Mouse (Mus musculus): ENCODE results near the gene Pabpc4.

Pabpc4 gene

DNA sequence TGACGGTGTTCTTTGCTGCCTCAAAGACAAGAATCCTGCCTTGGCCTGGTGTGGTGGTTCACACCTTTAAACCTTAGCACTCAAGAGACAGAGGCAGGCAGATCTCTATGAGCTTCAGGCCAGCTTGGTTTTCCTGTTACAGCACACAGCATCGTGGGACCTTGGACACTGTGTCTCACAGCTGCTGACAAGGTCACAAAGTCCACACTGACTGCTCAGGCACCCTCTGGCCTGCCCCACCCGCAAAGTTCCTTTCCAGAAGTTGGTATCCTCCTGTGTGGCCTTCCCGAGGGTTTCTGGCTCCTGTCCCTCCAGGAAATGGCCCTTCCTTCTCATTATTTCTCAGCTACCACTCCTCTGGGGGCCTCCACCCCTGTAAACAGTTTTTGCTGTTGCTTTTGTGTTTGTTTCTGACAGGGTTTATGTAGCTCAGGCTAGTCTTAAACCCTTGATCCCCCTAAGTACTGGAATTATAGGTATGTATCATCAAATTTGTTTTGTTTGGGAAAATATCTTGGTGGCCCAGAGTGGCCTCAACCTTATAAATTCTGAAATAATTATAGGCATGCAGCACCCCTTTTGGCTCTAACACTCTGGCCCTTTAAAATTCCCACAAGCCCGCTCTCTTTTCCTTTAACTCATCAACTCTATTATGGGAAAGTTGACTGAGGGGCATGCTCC is at the start of gene Pabpc4:
Gene Pabpc4, plus strand, starts transcription at position 631 of the 681 bp plus-strand sequence.
- DNase-seq (ENCODE audit: low read depth, low spot score): no peak

GRCm38 (mm10) chr4:123213975-123214374 is 48.2 kb upstream of the Pabpc4 start:
- no peak for DNase-seq (ENCODE audit: low read depth, low spot score)

DNA sequence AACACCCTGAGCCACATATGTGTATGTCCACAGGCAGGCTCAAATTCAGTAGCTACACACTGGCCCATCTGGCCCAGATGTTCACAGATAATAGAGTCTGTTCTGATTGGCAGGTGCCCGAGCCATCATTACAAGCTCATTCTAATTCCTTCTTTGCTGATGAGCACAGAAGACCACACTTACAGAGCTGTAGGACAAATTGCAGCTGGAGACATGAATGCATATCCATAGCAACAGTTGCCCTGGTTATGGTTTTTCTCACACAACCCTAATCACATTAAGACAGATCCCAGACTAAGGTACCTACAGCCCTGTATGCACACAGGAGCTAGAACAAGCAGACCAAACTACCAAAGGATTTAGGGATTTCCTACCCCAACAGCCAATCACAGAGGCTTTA is 46.8 kb upstream of the Pabpc4 start:
- DNase-seq (ENCODE audit: low read depth, low spot score): no peak

DNA sequence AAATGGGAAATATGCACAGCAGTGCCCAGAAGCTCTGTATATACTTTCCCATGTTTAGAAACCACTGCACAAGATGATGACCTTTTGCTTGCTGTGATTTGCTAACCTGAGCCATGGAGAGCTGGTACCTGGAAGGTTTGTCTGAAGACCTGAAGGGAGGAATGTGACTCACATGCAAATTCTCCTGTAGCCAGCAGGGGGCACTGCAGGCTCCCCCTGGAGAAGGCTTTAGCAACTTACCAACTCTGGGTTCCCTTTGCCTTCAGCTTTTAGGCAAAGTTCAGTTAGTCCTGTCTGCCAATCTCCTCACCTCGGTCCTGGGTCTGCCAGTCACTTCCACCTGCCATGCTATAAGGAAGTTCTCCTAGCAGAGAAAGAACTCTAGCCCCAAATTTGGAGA is 45.4 kb upstream of the Pabpc4 start:
- no peak for DNase-seq (ENCODE audit: low read depth, low spot score)

GRCm38 (mm10) chr4:123219720-123220357 is 42.3 kb upstream of the Pabpc4 start:
- DNase-seq (ENCODE audit: low read depth, low spot score): no peak

DNA sequence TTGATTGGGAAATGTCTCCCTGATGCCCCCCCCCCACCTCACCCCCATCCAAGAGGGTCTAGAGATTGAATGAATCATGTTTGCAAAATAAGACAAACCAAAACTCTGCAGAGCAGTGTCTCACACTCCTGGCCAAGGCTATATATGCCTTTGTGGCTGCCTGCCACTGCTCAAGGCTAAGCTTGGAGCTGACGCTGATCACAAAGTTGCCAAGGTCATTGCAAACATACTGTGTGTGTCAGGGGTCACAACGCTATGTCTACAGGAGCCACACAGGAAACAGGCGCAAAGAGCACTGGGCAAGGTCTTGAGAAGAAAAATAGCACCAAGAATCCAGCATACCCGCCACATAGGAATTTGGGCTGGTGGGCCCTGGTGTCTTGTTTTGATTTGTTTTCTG is 41.5 kb upstream of the Pabpc4 start:
- DNase-seq (ENCODE audit: low read depth, low spot score): no peak

GRCm38 (mm10) chr4:123223309-123223708 is 38.8 kb upstream of the Pabpc4 start:
- no peak for DNase-seq (ENCODE audit: low read depth, low spot score)

DNA sequence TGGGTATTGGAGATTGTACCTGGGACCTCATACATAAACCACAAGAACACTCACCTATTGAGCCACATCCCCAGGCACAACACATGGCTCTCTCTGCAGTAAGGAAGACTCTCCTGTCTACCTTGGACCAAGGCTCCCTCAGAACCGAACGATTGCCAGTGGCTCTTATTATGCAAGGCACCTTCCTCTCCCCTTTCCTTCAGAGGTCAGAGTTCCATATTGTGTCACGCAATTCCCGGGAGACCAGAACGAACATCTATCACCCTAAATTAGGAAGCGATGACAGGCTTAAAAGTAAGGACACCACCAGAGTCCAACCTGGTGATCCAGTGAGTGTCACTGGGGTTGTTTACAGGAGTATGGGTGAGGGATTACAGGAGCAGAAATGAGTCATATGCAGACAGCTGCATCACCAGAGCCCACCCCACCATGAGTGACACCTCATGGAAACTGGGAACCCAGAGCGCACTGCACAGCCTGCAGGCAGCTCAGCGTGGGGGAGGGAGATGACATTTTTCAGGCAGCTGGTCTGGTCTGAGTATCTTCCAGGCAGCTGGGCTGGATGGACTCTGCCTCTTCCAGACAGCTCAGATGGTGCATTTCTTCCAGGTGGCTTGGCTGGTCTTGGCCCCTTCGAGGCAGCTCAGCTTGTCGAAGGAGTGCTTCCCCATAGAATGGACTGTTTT is 36.3 kb upstream of the Pabpc4 start:
- DNase-seq (ENCODE audit: low read depth, low spot score): no peak

GRCm38 (mm10) chr4:123227707-123228106 is 34.4 kb upstream of the Pabpc4 start:
- DNase-seq (ENCODE audit: low read depth, low spot score): no peak

- no peak for DNase-seq (ENCODE audit: low read depth, low spot score)
Measured at GRCm38 (mm10) chr4:123228270-123228669, 33.9 kb upstream of the Pabpc4 start.

DNA sequence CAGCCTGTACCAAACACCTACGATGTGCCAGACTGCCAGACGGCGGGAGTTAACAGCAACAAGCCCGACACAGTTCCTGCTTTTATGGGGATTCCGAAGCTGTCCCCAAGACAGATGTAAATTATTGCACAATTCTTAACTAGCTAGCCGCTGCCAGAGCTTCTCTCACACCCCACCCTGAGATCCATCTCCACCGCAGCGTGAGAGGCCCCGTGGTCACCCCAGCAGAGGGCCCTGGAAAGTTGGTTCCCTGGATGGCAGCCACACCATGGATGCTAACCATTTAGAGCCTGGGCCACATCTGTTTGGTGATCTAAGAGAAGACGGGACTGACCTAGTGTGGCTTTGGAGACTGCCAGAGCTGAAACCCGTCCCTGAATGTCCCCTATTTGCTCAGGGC is 33.0 kb upstream of the Pabpc4 start:
- DNase-seq (ENCODE audit: low read depth, low spot score): no peak

DNA sequence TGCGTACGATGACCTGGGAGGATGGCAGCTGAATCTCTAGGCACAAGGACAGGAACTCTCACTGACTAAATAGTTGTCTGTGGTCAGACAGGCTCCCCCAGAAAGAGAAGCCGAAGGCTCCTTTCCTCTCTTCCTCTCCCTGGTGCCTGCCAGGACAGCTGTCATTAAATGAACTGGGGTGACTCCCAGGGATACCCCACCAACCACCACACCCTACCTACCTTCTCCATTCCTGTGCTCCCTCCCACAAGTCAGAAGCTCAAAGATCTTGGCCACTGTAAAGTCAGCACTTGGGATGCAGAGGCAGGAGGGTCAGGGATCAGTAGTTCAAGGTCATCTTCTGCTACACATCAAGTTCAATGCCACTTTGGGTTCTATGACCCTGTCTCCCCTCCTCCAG is 29.3 kb upstream of the Pabpc4 start:
- no peak for DNase-seq (ENCODE audit: low read depth, low spot score)

GRCm38 (mm10) chr4:123233492-123234084 is 28.6 kb upstream of the Pabpc4 start, which contains the start of gene Heyl:
Gene Heyl (plus strand): TSS chr4:123233556.
- DNase-seq (ENCODE audit: low read depth, low spot score): no peak

DNA sequence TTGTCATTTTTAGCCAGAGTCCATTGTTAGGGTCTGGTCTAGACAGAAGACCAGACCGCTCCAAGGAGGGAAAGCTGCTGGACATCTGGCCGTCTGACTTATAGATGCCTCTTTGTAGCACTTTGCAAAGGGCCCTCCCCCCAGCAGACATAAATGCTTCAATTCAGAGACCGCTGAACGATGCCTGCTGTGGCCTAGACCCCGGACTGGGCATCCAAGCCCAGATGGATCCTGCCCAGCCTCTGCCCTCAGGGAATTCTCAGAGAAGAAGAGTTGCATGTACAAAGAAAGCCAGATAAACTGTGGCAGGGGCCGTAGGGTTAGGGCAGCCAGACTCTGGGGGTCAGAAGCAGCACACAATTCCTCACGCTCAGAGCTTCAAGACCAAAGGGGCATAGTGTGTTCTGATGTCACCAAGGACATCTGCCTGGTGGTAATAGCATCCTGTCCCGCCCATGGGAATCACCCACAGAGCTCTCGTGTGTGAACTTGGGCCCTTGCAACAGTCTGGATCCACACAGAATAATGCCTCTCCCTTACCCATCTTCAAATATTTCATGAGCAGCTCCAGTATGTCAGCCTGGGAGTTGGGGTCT is 26.2 kb upstream of the Pabpc4 start:
- DNase-seq (ENCODE audit: low read depth, low spot score): no peak

GRCm38 (mm10) chr4:123236431-123237031 is 25.6 kb upstream of the Pabpc4 start:
- no peak for DNase-seq (ENCODE audit: low read depth, low spot score)

- DNase-seq (ENCODE audit: low read depth, low spot score): no peak
Measured at GRCm38 (mm10) chr4:123237386-123238266, 24.5 kb upstream of the Pabpc4 start.

DNA sequence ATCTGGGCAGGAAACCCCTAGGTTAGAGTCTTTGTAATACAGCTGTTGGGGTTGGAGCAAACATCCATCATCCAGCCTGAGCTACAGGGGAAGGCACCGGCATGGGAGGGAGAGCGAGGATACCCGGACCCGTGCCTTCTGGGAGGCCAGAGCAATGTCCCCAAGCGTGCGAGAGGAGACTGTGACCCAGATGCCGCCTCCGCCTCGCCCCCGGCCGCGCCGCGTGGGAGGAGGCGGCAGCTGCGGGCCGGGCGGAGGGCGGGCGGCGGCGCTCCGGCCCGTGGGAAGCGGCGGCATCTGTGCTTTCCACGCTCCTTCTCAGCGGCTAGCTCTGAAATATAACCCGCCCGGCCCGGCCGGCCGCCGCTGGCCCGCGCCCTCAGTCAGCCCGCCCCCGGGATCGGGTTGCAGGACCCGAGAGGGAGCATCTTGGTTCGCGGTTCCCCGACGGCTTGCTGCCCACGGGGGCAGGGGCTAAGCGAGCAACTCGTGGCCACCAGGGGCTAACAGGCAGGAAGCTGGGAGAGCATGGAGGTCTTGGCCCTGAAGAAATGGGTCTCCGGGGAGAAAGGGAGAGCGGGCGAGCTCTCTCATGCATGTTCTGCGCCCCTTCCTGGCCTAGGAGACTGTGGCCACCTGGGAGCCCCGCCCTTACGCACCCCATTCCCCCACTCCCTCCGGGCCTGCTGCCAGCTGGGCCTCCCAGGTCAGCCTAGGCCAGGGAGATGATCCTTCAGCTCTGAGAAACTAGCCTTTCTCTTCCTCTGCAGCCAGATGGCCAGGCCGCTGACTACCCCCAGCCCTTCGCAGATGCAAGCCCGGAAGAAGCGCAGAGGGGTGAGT is 22.6 kb upstream of the Pabpc4 start:
- no peak for DNase-seq (ENCODE audit: low read depth, low spot score)

DNA sequence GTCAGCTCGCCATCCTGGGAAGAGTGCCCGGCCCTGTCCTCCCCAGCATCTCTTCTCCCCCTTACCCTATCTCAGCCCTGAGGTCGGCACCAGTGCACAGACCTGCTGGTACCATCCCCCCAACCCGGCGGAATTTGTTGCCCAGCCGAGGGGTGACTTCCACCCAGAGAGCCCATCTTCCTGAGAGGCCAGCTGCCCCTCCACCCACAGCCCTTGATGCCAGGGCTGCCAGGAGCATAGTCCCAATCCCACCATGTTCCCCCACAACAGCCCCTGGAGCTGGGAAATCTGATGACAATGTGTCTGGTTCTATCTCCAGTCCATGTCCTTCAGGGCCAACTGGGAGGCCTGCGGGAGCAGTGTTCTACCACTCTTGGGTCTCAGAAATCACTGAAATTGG is 15.9 kb upstream of the Pabpc4 start:
- DNase-seq (ENCODE audit: low read depth, low spot score): no peak

DNA sequence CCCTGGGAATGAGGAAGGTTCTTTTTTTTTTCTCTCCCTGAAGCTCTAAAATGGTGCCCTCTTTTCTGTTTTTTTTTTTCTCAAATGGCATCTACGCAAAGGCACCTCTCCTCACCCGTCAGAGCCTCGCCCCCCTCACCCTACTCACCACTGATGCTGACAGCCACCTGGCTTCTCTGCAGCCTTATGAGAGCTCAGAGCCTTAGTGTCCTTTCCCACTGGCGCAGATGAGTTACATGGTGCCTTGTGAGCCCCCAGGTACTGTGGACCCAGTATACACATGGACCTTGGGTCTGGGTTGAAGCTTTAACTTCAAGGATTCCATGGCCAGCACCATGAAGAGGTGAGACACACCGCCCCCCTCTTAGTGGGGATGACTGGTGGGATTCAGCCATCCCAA is 15.5 kb upstream of the Pabpc4 start:
- no peak for DNase-seq (ENCODE audit: low read depth, low spot score)
